Mouse (Mus musculus): ENCODE results near the gene Amigo1. TPM values are rescaled to one million over a fixed set of nuclear protein-coding genes. Genes with fewer than 3 reads are reported as not detected.

Amigo1 gene
- polyA plus RNA-seq (2012), result 0.01 TPM in 1 of 2 replicates, not detected in the other

DNA sequence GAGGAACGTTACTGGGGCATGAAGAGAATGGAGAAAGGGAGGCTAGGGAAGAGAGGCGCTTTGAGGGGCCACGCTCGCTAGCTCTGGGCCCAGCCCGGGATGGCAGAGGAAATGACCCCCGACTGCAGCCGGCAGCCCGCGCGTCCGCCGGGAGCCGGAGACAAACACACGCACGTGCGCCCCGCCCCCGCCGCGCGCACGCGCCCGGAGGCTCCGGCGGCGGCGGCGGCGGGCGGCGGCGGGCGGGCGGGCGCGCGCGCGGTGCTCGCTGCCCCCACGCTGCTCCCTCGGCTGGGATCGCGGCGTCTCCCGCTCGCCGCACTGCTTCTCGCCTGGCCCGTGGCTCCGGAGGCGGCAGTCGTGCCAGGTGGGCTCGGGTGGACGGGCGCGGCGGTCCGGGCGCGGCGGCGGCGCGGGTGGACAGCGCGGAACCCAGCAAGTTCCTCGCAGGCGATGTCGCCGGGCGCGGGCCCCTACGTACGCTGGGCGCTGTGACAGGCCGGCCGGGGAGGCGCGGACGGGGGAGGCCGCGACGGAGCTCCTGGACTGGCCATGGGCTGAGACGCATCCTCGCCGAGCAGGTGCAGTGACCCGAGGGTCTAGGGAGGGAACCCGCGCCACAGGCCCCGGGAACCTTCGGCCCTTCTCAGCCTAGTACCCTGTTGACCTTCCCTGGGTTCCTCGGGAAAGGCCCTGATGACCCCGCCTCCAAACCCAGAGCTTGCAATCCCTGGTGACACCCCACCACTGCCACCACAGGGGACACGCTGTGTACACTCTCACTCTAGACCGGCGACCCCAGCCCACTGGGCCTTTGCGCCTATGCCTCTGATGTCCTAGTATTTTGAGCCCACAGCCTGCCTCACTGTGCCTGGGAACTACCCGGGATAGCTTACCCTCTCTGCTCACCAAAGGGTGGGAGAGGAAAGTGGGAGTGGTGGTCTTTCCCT lies at the start of gene Amigo1:
TSS of gene Amigo1 (plus strand) at position 238 of the 950 bp plus-strand sequence.
- H3K4me3 ChIP-seq (replicated peaks), result peak within 1 kb of the TSS; percentile 67
- no peak for TF ChIP-seq TAL1 (IDR thresholded peaks at IDR 0.05; ENCODE audit: low read length)
- TF ChIP-seq GATA1 (IDR thresholded peaks at IDR 0.05; ENCODE audit: low read length), result no peak
- peaks cover 18% of the 10 kb centered on the region for H3K4me1 ChIP-seq (ENCODE audit: control insufficient read depth)
- no peaks in the 10 kb centered on the region; the same call in 1 of the 2 replicates for H3K9me3 ChIP-seq (ENCODE audit: control insufficient read depth, low read length)
- H3K36me3 ChIP-seq (ENCODE audit: control insufficient read depth), result no peaks in the 10 kb centered on the region
- H3K27me3 ChIP-seq (ENCODE audit: control insufficient read depth), result peaks cover 67% of the 10 kb centered on the region

DNA sequence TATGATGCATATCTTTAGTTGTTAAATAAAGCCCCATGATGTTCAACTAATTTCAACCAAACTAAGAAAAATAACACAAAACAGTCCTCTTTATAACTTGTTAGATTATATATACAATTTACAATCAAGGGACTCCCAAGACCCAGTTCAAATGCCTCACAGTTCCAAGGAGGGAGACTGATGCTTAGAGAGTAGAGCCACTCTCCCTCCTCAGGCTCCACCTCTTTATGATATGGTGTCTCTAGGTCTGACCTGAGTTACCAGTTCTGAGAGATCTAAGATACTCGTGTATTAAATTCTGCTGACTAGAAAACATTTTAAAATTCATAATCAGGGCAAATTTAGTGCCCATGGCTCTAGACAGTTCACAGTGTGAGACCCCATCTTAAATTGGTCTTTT lies 47.0 kb upstream of the Amigo1 start:
- peaks cover 83% of the 10 kb centered on the region for H3K36me3 ChIP-seq (ENCODE audit: control insufficient read depth)
- no peak for TF ChIP-seq GATA1 (IDR thresholded peaks at IDR 0.05; ENCODE audit: low read length)
- TF ChIP-seq TAL1 (IDR thresholded peaks at IDR 0.05; ENCODE audit: low read length), result no peak
- no peaks in the 10 kb centered on the region for H3K27me3 ChIP-seq (ENCODE audit: control insufficient read depth)
- H3K4me3 ChIP-seq (replicated peaks), result no peak overlapping the region
- no peaks in the 10 kb centered on the region for H3K9me3 ChIP-seq (ENCODE audit: control insufficient read depth, low read length)
- H3K4me1 ChIP-seq (ENCODE audit: control insufficient read depth), result peaks cover 52% of the 10 kb centered on the region

DNA sequence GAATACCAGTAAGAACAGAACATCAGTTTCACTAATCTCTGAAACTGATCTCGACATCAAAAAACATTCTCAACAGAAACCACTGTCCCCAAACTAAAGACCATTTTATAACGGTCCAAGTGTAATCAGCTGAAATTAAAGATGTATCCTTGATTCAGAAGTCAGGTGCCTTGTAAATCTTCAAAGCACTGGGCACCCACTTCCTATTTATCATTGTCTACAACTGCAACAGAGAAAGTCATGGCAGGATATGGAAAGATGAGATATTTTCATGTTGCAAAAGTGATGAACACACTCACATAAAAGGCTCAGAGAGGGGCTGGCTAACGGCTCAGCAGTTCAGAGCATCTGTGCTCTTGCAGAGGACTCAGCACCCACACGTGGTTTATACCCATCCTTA lies 45.3 kb upstream of the Amigo1 start:
- H3K36me3 ChIP-seq (ENCODE audit: control insufficient read depth), result peaks cover 71% of the 10 kb centered on the region
- H3K4me3 ChIP-seq (replicated peaks), result no peak overlapping the region
- TF ChIP-seq GATA1 (IDR thresholded peaks at IDR 0.05; ENCODE audit: low read length) (no peak), TAL1 (IDR thresholded peaks at IDR 0.05; ENCODE audit: low read length) (no peak)
- no peaks in the 10 kb centered on the region for H3K27me3 ChIP-seq (ENCODE audit: control insufficient read depth)
- H3K9me3 ChIP-seq (ENCODE audit: control insufficient read depth, low read length), result no peaks in the 10 kb centered on the region
- H3K4me1 ChIP-seq (ENCODE audit: control insufficient read depth), result peaks cover 57% of the 10 kb centered on the region

DNA sequence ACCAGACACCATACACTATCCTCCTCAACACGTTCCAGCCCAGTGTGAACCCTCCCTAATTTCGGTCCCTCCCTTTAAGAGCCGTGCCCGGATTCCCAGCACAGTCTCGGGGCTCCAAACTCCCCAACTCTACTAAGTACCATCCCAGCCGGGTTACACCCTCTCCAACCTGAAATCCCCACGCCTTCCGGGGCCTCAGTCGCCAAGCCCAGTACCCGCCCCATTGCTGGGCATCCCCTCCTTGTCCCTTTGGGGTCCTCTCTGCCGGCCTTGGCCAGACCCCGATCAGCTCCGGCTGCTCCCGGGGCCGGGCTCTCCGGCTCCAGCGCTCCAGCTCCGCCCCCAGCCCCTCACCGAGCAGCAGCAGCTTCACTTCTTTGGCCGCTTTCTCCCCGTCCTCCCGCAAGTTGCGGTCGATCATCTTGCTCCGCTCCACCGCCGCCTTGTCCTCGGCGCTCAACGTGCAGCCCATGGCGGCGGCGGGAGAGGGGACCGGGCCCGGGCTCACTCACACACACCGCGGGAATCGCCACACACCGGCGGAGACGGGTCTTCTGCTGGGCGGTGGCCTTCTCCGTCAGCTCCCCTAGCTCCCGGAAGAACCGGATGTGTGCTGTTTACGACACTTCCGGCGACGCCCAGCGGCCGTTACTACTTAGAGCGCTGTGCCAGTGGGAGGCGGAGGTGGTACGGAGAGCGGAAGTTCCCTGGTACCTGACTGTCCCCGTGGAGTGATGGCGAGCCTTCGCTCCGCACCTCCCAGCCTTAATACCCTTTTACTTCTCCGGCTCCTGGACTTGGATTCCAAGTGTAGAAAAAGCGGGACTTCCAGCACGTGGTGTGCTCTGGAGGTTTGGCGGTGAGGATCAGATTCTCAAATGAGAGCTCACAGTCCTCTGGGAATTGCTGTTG lies 40.3 kb upstream of the Amigo1 start, which contains the start of gene Gnai3:
TSS of gene Gnai3 (minus strand) at position 613 of the 912 bp plus-strand sequence.
- Histone ChIP-seq H3K4me1 (ENCODE audit: control insufficient read depth) (peaks cover 53% of the 10 kb centered on the region), H3K36me3 (ENCODE audit: control insufficient read depth) (peaks cover 27% of the 10 kb centered on the region), H3K9me3 (ENCODE audit: control insufficient read depth, low read length) (no peaks in the 10 kb centered on the region), H3K4me3 (replicated peaks) (peak within 1 kb of the TSS; percentile 100), H3K27me3 (ENCODE audit: control insufficient read depth) (no peaks in the 10 kb centered on the region)
- TF ChIP-seq TAL1 (IDR thresholded peaks at IDR 0.05; ENCODE audit: low read length), result no peak
- TF ChIP-seq GATA1 (IDR thresholded peaks at IDR 0.05; ENCODE audit: low read length), result no peak

DNA sequence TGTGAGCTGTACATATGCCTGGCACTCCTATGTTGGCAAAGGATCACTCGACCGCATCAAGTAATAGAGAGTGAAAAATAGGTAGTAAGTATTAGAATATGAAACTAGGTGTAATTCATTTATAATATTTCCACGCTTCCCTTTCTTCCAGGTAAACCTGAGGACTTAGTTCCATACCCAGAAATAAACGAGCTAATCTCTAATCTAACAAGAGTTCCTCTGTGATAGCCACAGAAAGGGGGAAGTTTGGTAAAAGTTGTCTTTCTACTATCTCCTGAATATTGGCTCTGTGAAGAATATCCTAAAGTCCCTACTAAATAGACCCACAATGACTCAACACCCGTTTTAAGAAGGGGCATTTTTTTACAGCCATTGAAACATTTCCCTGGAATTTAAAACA lies 39.5 kb upstream of the Amigo1 start:
- peak overlapping the region; percentile 100 for H3K4me3 ChIP-seq (replicated peaks)
- H3K4me1 ChIP-seq (ENCODE audit: control insufficient read depth), result peaks cover 51% of the 10 kb centered on the region
- H3K36me3 ChIP-seq (ENCODE audit: control insufficient read depth), result peaks cover 22% of the 10 kb centered on the region
- H3K9me3 ChIP-seq (ENCODE audit: control insufficient read depth, low read length), result no peaks in the 10 kb centered on the region
- no peaks in the 10 kb centered on the region for H3K27me3 ChIP-seq (ENCODE audit: control insufficient read depth)
- TF ChIP-seq GATA1 (IDR thresholded peaks at IDR 0.05; ENCODE audit: low read length) (no peak), TAL1 (IDR thresholded peaks at IDR 0.05; ENCODE audit: low read length) (no peak)

DNA sequence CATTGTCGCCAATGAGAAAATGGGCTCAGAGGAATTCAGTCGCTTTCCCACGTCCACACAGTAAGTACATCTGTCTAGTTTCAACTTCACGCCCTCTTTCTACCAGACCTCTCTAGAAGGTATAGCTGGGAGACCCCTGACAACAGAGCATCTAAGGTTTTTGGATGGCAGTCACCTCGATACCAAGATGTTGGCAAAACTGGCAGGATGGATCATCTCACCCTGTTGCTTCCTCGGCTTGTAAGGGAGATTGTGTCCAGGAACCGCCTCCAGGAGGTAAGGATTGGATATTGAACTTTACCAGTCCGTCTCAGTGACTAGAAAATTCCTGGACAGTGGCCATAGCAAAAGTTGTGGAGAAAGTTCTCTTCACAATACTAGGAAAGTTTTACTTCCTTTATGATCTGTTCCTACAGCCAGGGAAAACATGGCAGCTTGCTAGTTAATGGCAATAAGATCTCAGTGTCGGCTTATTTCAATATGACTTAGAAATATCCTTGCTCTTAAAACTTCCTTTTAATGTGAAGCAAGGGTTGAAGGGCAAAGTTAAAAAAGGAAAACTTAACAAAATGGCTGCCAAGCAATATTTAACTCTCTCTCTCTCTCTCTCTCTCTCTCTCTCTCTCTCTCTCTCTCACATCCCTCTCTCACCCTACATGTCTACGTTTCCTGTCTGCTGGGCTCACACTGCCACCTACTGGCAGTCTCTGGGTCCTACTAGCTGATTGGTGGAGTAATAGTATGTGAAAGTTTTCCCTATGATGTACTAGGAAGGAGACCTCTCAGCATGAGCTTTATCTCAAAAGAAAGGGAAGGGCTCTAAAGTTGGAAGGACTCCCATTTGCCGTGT lies 38.5 kb upstream of the Amigo1 start:
- H3K4me3 ChIP-seq (replicated peaks), result peak overlapping the region; percentile 2

DNA sequence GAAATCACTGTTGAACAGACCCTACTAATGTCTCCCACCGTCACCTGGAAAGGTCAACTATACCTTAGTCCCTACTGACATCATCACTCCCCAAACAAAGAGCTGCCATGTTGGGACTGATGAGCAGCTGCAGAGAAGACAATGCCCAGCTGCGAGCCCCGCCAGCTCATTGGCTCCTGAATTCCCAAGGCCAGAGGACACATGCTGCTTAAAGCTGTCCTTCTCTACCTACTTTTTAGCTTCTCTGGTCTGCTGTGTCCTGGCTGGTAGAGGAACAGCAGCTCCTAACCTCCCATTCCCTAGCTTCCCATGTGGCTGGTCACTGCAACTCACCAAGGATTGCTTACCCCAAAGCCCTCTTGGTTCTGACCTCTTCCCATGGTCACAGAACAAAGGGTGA lies 33.8 kb upstream of the Amigo1 start:
- Histone ChIP-seq H3K36me3 (ENCODE audit: control insufficient read depth) (no peaks in the 10 kb centered on the region), H3K4me1 (ENCODE audit: control insufficient read depth) (peaks cover 8% of the 10 kb centered on the region)
- TF ChIP-seq GATA1 (IDR thresholded peaks at IDR 0.05; ENCODE audit: low read length) (no peak), TAL1 (IDR thresholded peaks at IDR 0.05; ENCODE audit: low read length) (no peak)

More for the DNA sequence above, 38.5 kb upstream of the Amigo1 start:
- H3K36me3 ChIP-seq (ENCODE audit: control insufficient read depth), result peaks cover 14% of the 10 kb centered on the region
- no peaks in the 10 kb centered on the region for H3K27me3 ChIP-seq (ENCODE audit: control insufficient read depth)
- H3K9me3 ChIP-seq (ENCODE audit: control insufficient read depth, low read length), result no peaks in the 10 kb centered on the region
- peaks cover 44% of the 10 kb centered on the region for H3K4me1 ChIP-seq (ENCODE audit: control insufficient read depth)
- no peak for TF ChIP-seq GATA1 (IDR thresholded peaks at IDR 0.05; ENCODE audit: low read length)
- no peak for TF ChIP-seq TAL1 (IDR thresholded peaks at IDR 0.05; ENCODE audit: low read length)

DNA sequence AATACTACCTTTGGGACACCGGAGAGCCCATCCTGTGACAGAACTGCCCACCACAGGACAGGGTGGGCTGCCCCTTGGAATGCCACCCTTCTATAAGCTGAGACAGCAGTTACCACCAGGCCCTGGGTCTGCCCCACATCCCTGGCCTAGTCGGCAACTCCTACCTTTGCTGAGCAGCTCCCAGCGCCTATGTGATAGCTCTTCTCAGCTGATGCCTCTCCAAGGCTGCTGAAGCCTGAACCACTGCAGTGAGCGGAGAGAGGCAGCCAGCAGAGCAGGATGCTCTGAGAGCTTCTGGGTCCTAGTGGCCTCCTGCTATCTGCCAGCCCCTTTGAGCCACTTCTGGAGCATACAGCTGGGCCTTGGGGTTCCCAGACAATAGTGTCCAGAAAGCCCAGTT lies 31.5 kb upstream of the Amigo1 start, which contains the start of gene Gpr61:
TSS of gene Gpr61 (minus strand) at position 227 of the 400 bp plus-strand sequence.
- Histone ChIP-seq H3K27me3 (ENCODE audit: control insufficient read depth) (peaks cover under 1% of the 10 kb centered on the region; the same call in 1 of the 2 replicates), H3K4me1 (ENCODE audit: control insufficient read depth) (no peaks in the 10 kb centered on the region), H3K9me3 (ENCODE audit: control insufficient read depth, low read length) (peaks cover 1% of the 10 kb centered on the region), H3K4me3 (replicated peaks) (no peak within 1 kb of the TSS), H3K36me3 (ENCODE audit: control insufficient read depth) (no peaks in the 10 kb centered on the region)
- TF ChIP-seq TAL1 (IDR thresholded peaks at IDR 0.05; ENCODE audit: low read length), result no peak
- no peak for TF ChIP-seq GATA1 (IDR thresholded peaks at IDR 0.05; ENCODE audit: low read length)

More for the DNA sequence above, 33.8 kb upstream of the Amigo1 start:
- H3K4me3 ChIP-seq (replicated peaks), result no peak overlapping the region
- H3K9me3 ChIP-seq (ENCODE audit: control insufficient read depth, low read length), result no peaks in the 10 kb centered on the region
- H3K27me3 ChIP-seq (ENCODE audit: control insufficient read depth), result no peaks in the 10 kb centered on the region

Measured in erythroblast, embryonic 14.5 days (primary cell).